8 mouse cellular contexts compared by ENCODE assay signal in the genomic region with DNA sequence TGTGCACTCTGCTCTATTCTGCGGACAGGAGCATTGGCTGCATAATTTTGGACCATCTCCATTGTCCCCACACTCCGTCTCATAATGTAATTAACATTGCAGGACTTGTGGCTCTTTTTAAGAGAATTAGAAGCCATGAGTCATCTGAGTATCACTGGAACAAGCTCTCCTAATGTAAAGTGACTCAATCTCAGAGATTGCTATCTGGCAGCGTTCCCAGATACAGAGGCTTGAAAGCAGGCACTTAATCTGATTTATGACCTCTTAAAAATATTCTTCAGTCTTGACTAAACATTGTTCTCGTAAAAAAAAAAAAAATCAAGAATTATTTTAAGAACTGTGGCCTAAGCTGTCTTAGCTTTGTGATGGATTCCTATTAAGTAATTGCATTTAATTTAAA.
DNase-seq lines count a peak whose midpoint lies in the region.

No protein-coding gene starts in this region.

- peak; percentile 0 for DNase-seq in cerebellum, adult 9-10 months
- DNase-seq in cerebellum, adult 18-20 months = no peak
- peak; percentile 1 for DNase-seq in right cerebral cortex, adult 18-20 months
- no peak for DNase-seq in right cerebral cortex, postnatal 14 days
- DNase-seq in kidney, postnatal 4 days = peak; percentile 15 to 49
- DNase-seq in urinary bladder, postnatal 25 days (ENCODE audit: low spot score) = peak; percentile 27
- DNase-seq in heart, postnatal 14 days = no peak
- no peak for DNase-seq in left cerebral cortex, adult 11 months (ENCODE audit: low spot score)

- intact Hi-C loops in heart, postnatal 14 days (cut with DNase I) = no loop called here

Comparison
In these comparisons a context has a peak if more than half of its experiments do, and no peak if none do; other contexts are left out.
1. DNase-seq: peak in cerebellum, adult 9-10 months (single experiment), right cerebral cortex, adult 18-20 months (single experiment), kidney, postnatal 4 days (2 of 2) and urinary bladder, postnatal 25 days (single experiment); none in cerebellum, adult 18-20 months (0 of 2), right cerebral cortex, postnatal 14 days (single experiment), heart, postnatal 14 days (0 of 2) and left cerebral cortex, adult 11 months (single experiment).